Mouse (Mus musculus) bone marrow, adult 2 months (tissue): ENCODE measurements around the gene Bglap3.
"Not testable (repeated sequence)": the region's sequence is repeated elsewhere in the genome, so short reads cannot be mapped to it uniquely, and the experiment has no call there.

Experiments used
- CTCF ChIP-seq: fragments of 200-500 bp; IDR thresholded peaks from 2 replicates; pipeline ENCODE4 v1.5.1; 2011; ENCODE audit warnings: low read length, control low read depth; ENCODE audit not compliant: control insufficient read depth, insufficient read depth
- POLR2A ChIP-seq: fragments of 200-500 bp; IDR thresholded peaks from 2 replicates; pipeline ENCODE4 v1.6.1; 2011; ENCODE audit warnings: low read depth, mild to moderate bottlenecking, control low read depth, low read length, borderline replicate concordance; ENCODE audit not compliant: control insufficient read depth

GRCm38 (mm10) chr3:88376644-88377043, 4.1 kb upstream of the Bglap3 start:
- not testable (repeated sequence) for TF ChIP-seq POLR2A, CTCF
